Mouse (Mus musculus) right cerebral cortex, postnatal 25 days (tissue): ENCODE measurements around the gene Lmnb2.
A peak's percentile ranks its signal among the peaks of the same experiment; 100 is the strongest.

ENCODE experiments used
- DNase-seq: peaks from one replicate; pipeline ENCODE4 v3.0.0; 2022

Lmnb2 gene

DNA sequence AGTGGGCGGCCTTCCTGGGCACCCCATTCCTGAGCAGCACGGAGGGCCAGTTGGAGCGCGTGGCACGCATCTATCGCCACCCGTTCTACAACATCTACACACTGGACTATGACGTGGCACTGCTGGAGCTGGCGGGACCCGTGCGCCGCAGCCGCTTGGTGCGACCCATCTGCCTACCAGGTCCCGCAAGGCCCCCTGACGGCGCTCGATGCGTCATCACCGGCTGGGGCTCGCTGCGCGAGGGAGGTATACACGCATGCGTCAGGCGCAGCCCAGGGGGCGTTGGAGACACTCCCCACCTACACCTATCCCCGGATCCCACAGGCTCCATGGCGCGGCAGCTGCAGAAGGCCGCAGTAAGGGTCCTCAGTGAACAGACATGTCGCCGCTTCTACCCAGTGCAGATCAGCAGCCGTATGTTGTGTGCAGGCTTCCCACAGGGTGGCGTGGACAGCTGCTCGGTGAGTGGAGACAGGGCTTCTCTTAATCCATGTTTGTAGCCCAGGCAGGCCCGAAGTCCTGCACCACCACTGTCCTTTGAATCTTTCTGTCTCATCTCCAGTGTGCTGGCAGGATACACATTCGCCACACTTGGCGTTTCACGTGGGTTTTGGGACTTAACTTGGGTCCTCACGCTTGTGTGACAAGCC is 20.1 kb downstream of the Lmnb2 start:
- peak; percentile 77 for DNase-seq

- no peak for DNase-seq
Measured at GRCm38 (mm10) chr10:80896581-80897485, 21.2 kb downstream of the Lmnb2 start.

DNA sequence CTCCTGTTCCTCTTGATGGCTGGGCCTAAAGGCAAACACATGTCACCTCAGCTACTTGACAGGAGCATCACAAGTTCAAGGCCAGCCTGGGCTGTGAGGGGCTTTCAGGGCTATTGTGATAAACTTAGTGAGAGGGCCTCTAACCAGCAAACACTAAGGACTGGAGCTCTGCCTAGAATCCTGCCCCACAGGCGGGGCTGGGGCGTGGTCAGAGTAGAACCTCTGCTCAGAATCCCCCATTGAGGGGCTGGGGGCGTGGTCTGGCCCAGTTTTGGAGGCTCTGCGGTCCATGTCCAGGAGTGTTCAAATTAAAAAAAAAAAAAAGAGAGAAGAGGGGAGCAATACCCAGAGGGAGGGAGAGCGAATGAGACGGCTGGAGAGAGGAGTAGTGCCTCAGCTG is 22.3 kb downstream of the Lmnb2 start:
- no peak for DNase-seq

DNA sequence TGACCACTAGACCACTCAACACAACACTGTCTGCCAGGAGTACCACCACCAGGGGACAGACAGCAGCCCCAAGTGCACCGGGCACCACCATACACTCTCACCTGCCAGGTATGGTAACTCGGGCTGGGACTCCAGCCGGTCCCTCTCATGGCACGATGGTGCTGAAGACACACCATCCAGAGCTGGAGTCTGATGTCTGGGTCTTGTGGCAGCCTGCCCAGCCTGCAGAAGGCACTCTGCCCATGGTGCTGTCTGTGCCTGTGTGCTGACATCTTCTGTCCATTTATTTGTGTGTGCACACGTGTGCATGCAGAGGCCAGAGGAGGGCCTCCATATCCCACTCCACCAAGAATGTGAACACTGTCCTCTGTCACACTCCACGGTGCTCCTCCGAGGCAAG is 22.9 kb downstream of the Lmnb2 start:
- DNase-seq = no peak

GRCm38 (mm10) chr10:80887181-80887580 is 30.9 kb downstream of the Lmnb2 start:
- no peak for DNase-seq

DNA sequence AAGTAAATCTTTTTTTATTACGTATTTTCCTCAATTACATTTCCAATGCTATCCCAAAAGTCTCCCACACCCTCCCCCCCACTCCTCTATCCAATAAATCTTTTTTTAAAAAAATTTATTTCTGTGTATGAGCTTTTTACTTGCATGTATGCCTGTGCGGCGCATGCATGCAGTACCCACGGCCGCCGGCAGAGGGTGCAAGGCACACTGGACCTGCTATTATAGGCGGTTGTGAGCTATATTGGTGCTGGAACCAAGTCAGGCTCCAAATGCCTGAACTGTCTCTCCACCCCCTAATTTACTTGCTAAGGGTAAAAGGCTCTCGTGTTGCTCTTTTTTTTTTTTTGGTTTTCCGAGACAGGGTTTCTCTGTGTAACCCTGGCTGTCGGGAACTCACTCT is 36.7 kb downstream of the Lmnb2 start:
- no peak for DNase-seq

DNA sequence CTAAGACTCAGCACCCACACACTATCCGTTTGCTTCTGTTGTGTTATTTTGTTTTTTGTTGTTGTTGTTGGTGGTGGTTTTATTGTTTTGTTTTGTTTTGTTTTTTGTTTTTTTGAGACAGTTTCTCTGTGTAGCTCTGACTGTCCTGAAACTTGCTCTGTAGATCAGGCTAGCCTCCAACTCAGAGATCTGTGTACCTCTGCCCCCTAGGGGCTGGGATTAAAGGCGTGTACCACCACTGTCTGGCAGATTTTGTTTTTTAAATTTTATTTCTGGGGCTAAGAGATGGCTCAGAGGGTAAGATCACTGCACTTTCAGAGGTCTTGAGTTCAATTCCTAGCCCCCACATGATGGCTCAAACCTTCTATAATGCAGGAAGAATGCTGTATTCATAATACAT is 37.1 kb downstream of the Lmnb2 start:
- no peak for DNase-seq

GRCm38 (mm10) chr10:80880131-80880641 is 37.9 kb downstream of the Lmnb2 start:
- DNase-seq = no peak

- no peak for DNase-seq
Measured at GRCm38 (mm10) chr10:80876594-80876993, 41.5 kb downstream of the Lmnb2 start.

DNA sequence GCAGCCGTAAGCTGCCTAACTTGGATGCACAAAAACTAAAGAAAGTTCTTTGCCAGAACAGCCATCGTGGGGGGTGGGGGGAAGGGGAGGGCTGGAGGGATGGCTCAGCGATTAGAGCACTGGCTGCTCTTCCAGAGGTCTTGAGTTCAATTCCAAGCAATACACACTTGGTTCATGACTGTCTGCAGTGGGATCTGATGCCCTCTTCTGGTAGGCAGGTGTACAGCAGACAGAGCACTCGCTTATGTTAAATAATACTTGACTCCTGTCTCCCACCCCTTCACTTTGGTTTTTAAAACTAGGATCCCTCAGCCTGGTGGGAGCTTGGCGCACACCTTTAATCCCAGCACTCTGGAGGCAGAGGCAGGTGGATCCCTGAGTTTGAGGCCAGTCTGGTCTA is 42.0 kb downstream of the Lmnb2 start:
- peak; percentile 45 for DNase-seq

- no peak for DNase-seq
Measured at GRCm38 (mm10) chr10:80874035-80874434, 44.0 kb downstream of the Lmnb2 start.

DNA sequence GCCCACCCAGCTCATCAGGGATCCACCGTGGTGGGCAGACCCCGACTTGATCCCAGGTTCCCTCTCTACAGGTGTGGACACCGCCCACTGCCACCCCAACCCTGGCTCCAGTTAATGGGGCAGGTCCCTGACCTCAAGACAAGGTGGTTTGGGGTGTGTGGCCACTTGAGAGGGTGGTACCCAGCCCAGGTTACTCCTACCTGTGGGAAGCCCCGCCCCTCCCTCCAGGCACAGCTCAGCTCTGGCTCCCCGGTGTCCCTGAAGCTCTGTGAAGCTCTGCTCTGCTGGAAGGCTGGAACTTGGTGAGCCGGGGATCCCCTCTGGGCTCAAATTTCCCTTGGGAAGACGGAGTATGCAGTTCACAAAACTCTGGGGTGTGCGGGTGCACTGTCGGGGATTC is 46.5 kb downstream of the Lmnb2 start, which contains the start of gene Tmprss9:
Gene Tmprss9 (plus strand): TSS at position 268 of the 400 bp plus-strand sequence.
- no peak for DNase-seq

GRCm38 (mm10) chr10:80870993-80871392 is 47.1 kb downstream of the Lmnb2 start:
- no peak for DNase-seq

DNA sequence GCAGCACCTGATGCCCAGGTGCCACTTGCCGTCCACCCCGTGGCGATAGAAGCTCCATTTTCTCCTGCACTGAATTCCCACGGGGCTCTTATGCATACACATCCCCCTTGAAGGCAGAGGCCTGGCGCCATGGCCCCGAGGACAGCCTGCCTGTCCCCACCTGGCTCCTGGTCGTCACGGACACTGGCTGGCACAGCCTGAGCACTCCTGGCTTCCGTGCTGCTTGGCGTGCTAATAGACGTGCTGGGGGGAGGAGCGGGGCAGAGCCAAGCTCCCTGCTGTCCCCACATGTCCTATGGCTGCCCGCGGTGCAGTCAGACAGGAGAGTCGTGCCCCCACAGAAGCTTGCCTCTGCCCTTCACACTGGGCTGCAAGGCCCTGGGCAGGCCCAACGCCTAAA is 53.6 kb downstream of the Lmnb2 start:
- DNase-seq = no peak

- no peak for DNase-seq
Measured at GRCm38 (mm10) chr10:80862305-80862704, 55.7 kb downstream of the Lmnb2 start.

DNA sequence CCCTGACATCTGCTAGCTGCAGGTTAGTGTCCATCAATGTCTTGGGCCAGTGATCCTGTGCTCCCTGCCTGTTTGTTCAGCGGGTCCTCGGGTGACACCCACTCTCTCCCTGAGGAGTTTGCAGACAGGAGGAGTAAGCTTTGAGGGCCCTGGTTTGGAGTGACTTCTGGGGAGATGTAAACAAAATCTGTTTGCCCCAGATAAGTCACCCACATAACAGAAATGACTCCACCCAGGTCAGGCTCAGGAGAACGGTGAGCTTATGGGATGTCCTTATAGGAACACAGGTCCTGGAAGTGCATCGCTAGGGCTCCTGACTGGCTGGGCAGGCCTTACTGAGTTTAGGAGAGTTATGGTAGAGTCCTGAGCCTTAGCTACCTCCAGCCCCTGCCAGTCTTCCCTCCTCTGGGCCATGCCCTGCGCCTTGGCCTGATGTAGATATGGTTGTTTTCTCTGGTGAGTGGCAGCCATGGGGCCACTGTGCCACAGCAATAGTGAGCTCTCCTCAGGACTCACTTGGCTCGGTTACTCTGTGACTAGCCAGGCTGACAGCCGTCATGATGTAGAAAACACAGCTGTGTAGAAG is 59.6 kb downstream of the Lmnb2 start:
- no peak for DNase-seq

DNA sequence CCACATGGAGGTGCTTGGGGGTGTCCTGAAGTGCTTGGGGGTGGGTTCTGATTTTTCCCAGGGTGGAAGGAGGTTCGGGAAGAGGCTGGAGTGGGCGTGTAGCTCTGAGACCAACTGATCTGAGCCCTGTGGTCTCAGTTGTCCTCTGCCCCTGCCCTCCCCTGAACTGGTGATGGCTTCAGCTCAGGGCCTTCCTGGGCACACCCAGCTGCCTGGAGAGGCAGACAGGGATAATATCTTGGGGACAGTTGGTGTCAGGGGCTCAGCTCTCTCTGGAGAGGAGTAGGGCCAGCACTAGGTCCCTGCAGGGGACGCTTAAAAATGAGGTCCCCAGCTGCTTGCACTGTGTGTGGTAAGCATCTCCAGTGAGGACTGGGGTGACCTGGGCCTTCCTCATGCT is 60.2 kb downstream of the Lmnb2 start:
- DNase-seq = no peak

DNA sequence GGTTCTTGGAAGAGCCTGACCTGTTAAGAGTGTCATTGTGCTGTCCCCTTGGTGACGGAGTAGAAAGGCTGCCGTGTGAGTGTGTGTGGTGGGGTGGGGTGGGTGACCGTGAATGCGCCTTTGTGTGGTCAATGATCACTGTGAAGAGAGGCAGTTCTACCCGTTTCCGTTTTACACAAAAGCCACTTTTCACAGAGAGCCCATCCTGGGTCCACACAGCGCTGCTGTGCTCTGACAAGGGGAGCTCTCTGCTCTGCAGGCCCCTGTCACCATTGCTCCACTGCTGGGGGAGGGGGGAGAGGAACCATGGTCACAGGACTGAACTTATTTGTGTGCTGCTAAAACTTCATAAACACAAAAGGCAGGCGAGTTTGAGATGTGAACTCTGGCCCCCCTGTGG is 60.7 kb downstream of the Lmnb2 start:
- DNase-seq = no peak

- DNase-seq = no peak
Measured at GRCm38 (mm10) chr10:80856908-80857307, 61.1 kb downstream of the Lmnb2 start.

GRCm38 (mm10) chr10:80856267-80856666 is 61.8 kb downstream of the Lmnb2 start:
- DNase-seq = no peak

DNA sequence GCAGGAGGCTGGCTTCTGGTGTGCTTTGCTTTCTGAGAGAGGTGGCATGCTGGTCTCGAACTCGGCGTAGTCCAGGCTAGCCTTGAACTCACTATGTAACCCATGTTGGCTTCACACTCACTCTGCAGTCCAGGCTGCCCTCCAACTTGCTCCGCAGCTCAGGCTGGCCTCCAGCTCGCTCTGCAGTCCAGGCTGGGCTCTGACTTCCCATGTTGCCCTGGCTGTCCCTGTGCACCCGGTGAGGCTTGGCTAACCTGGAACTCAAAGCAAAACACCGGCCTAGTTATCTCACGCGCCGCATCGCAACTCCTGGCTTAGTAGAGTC is 62.3 kb downstream of the Lmnb2 start:
- no peak for DNase-seq

- peak; percentile 98 for DNase-seq
Measured at GRCm38 (mm10) chr10:80854913-80855748, 62.9 kb downstream of the Lmnb2 start, which contains the start of the genes Lsm7 and Sppl2b. TSS of gene Lsm7 (minus strand) at chr10:80855209. TSS of gene Sppl2b (plus strand) at chr10:80855275.
